Mouse (Mus musculus) left cerebral cortex, postnatal 10 days (tissue): ENCODE results near the gene Megf11. TPM values are rescaled to one million over a fixed set of nuclear protein-coding genes. Genes with fewer than 3 reads are reported as not detected.

Experiments used
- DNase-seq, 2 experiments: peaks; one replicate each; pipeline ENCODE4 v3.0.0; 2021 to 2022; ENCODE audit warnings: low spot score in 2 of 2, mixed read lengths in 1 of 2; ENCODE audit errors: extremely low spot score in 1 of 2
- intact Hi-C: fragments of 180-260 bp; cut with DNase I; formaldehyde crosslinking; loops from one replicate; pipeline ENCODE4 v1.15.1; 2025
- total RNA-seq, 2 experiments: library from RNA; stranded (reverse); gene quantifications; 2 replicates each; pipeline ENCODE4 v1.2.3; 2021

Megf11 gene
- total RNA-seq, 2 experiments from 2014 or later, result 7.3 to 9.1 TPM

- DNase-seq, result no peak
- intact Hi-C loops, result no loop called here
Observed at GRCm38 (mm10) chr9:64534856-64535539, 149.6 kb downstream of the Megf11 start.

- DNase-seq, result no peak
- intact Hi-C loops, result no loop called here
Observed at GRCm38 (mm10) chr9:64537821-64538220, 152.4 kb downstream of the Megf11 start.

- intact Hi-C loops, result no loop called here
- DNase-seq, result no peak
Observed at GRCm38 (mm10) chr9:64542246-64542645, 156.8 kb downstream of the Megf11 start.

GRCm38 (mm10) chr9:64543125-64543524 is 157.7 kb downstream of the Megf11 start:
- no peak for DNase-seq
- intact Hi-C loops, result no loop called here

- intact Hi-C loops, result no loop called here
- DNase-seq, result no peak
Observed at GRCm38 (mm10) chr9:64546344-64546991, 161.0 kb downstream of the Megf11 start.

- intact Hi-C loops, result no loop called here
- DNase-seq, result no peak
Observed at GRCm38 (mm10) chr9:64548332-64548731, 162.9 kb downstream of the Megf11 start.

- no peak for DNase-seq
- intact Hi-C loops, result no loop called here
Observed at GRCm38 (mm10) chr9:64551307-64551706, 165.9 kb downstream of the Megf11 start.

- intact Hi-C loops, result no loop called here
- no peak for DNase-seq
Observed at GRCm38 (mm10) chr9:64552046-64552445, 166.6 kb downstream of the Megf11 start.

GRCm38 (mm10) chr9:64553441-64553840 is 168.0 kb downstream of the Megf11 start:
- DNase-seq, result no peak
- intact Hi-C loops, result no loop called here

GRCm38 (mm10) chr9:64555620-64556019 is 170.2 kb downstream of the Megf11 start:
- intact Hi-C loops, result no loop called here
- DNase-seq, result no peak

- no peak for DNase-seq
- intact Hi-C loops, result no loop called here
Observed at GRCm38 (mm10) chr9:64557110-64557745, 171.8 kb downstream of the Megf11 start.

GRCm38 (mm10) chr9:64557846-64558530 is 172.6 kb downstream of the Megf11 start:
- no peak for DNase-seq
- intact Hi-C loops, result no loop called here

- no peak for DNase-seq
- intact Hi-C loops, result no loop called here
Observed at GRCm38 (mm10) chr9:64564315-64564767, 178.9 kb downstream of the Megf11 start.

- DNase-seq, result no peak
- intact Hi-C loops, result no loop called here
Observed at GRCm38 (mm10) chr9:64565915-64566314, 180.5 kb downstream of the Megf11 start.

- intact Hi-C loops, result no loop called here
- DNase-seq, result no peak
Observed at GRCm38 (mm10) chr9:64566376-64566775, 180.9 kb downstream of the Megf11 start.

- no peak for DNase-seq
- intact Hi-C loops, result no loop called here
Observed at GRCm38 (mm10) chr9:64567482-64567881, 182.1 kb downstream of the Megf11 start.

GRCm38 (mm10) chr9:64568467-64569260 is 183.2 kb downstream of the Megf11 start:
- no peak for DNase-seq
- intact Hi-C loops, result no loop called here

GRCm38 (mm10) chr9:64570448-64570847 is 185.0 kb downstream of the Megf11 start:
- DNase-seq, result no peak
- intact Hi-C loops, result no loop called here

GRCm38 (mm10) chr9:64571091-64571490 is 185.7 kb downstream of the Megf11 start:
- intact Hi-C loops, result no loop called here
- no peak for DNase-seq
